Mouse (Mus musculus) hindbrain, postnatal 0 days (tissue): ENCODE results near the gene Gm45785. TPM values are rescaled to one million over a fixed set of nuclear protein-coding genes. Genes with fewer than 3 reads are reported as not detected.

Experiments
- ATAC-seq: fragments of 200-750 bp; cut with Nextera tagmentation; 2 replicates; pipeline ENCODE4 v1.8.0; 2017; ENCODE audit warnings: mild to moderate bottlenecking, moderate TSS enrichment, moderate library complexity
- DNase-seq: peaks from one replicate; pipeline ENCODE4 v3.0.0-alpha.2; 2015; ENCODE audit warnings: low spot score
- H3K27ac ChIP-seq: fragments of 300-500 bp; sonication (generic); 2 replicates; pipeline ENCODE4 v1.5.1; 2014; ENCODE audit warnings: mild to moderate bottlenecking
- H3K27me3 ChIP-seq: fragments of 300-500 bp; sonication (generic); 2 replicates; pipeline ENCODE4 v1.6.1; 2014; ENCODE audit warnings: low read length, mixed read lengths; ENCODE audit not compliant: insufficient read depth
- H3K36me3 ChIP-seq: fragments of 300-500 bp; sonication (generic); 2 replicates; pipeline ENCODE4 v1.6.1; 2014; ENCODE audit warnings: low read length, mixed read lengths; ENCODE audit not compliant: insufficient read depth
- H3K4me1 ChIP-seq: fragments of 300-500 bp; sonication (generic); 2 replicates; pipeline ENCODE4 v1.6.1; 2014; ENCODE audit warnings: antibody characterized with exemption, low read length, mixed read lengths; ENCODE audit not compliant: insufficient read depth
- H3K4me2 ChIP-seq: fragments of 300-500 bp; sonication (generic); 2 replicates; pipeline ENCODE4 v1.6.1; 2014; ENCODE audit warnings: low read depth, mild to moderate bottlenecking, low read length, moderate library complexity, mixed read lengths
- H3K4me3 ChIP-seq: fragments of 300-500 bp; sonication (generic); 2 replicates; pipeline ENCODE4 v1.5.1; 2014; ENCODE audit warnings: low read length
- H3K9ac ChIP-seq: fragments of 300-500 bp; sonication (generic); replicated peaks from 2 replicates; pipeline ENCODE4 v1.6.1; 2014; ENCODE audit warnings: mild to moderate bottlenecking, low read length, moderate library complexity, mixed read lengths
- H3K9me3 ChIP-seq: fragments of 300-500 bp; sonication (generic); 2 replicates; pipeline ENCODE4 v1.6.1; 2016; ENCODE audit warnings: low read length, mixed read lengths
- CTCF ChIP-seq: IDR thresholded peaks from 2 replicates; pipeline ENCODE4 v1.5.1; 2016; ENCODE audit warnings: antibody characterized with exemption, control low read depth, low read depth
- WGBS: fragments of 180-500 bp; shearing (Covaris S2); extraction: QIAGEN DNeasy Blood & Tissue Kit; methylation state at CpG from one replicate; pipeline ENCODE4 v1.1.7; 2014; 5-methylcytosine and 5-hydroxymethylcytosine counted together
- polyA plus RNA-seq: library from polyadenylated mRNA; unstranded; fragments of >200 nt; fragmentation: Nextera tagmentation; extraction: Ambion mirVana; gene quantifications from 2 replicates; pipeline ENCODE4 v1.2.1, GENCODE M21; 2015
- total RNA-seq: library from RNA; depleted of rRNA; stranded (reverse); fragments of >200 nt; gene quantifications from 2 replicates; pipeline ENCODE4 v1.2.3, GENCODE M21; 2014

Gm45785 gene
- total and polyA plus RNA-seq, 2 experiments from 2014 or later, result 1.9 TPM; not detected in 1

DNA sequence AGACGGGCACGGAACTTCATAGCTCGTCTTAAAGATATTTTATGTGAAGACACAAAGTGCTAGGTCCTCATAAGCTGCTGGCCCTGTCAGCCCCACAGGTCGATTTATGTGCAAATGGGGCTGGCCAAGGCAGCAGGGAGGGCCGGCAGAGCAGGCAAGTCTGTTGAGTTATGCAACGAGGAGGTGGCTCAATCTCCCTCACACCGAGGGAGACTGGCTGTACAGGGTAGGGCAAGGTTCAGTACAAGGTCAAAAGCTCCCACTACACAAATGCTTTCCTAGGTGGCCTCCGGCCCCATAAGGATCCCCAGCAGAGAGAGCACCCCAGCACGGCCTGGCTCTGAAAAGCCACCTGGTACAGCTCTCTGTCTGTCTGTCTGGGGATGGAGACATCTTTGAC lies 2.7 kb downstream of the Gm45785 start:
- H3K9me3 ChIP-seq, result no peaks in the 10 kb centered on the region
- H3K36me3 ChIP-seq, result peaks cover 30% of the 10 kb centered on the region; the same call in 1 of the 2 replicates
- no peak overlapping the region for H3K4me3 ChIP-seq
- 87% methylated on average over 9 of the region's 9 CpGs for WGBS
- peaks cover 14% of the 10 kb centered on the region for H3K4me1 ChIP-seq
- H3K27me3 ChIP-seq, result no peaks in the 10 kb centered on the region
- no peak for TF ChIP-seq CTCF
- no peak overlapping the region for H3K4me2 ChIP-seq
- ATAC-seq (no peak), DNase-seq (no peak)
- no peak overlapping the region for H3K9ac ChIP-seq
- no peak overlapping the region for H3K27ac ChIP-seq

DNA sequence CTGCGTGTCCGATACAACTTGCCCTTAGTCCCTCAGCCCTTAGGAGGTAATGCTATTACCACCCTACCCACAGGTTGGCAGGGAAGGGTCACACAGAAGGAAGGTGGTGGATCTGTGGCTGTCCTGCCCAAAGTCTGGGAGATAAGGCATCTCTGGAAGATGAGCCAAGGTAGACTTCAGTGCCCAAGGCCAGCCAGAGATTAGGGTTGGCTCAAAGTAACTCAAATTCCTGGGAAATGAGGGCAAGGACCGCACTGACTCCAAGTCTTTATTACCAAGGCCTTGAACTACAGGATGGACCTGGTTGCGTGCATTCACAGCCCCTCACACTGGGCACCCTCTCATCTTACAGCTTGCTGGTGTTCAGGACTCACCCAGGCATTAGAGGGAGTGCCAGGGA lies 4.2 kb downstream of the Gm45785 start:
- ATAC-seq (no peak), DNase-seq (no peak)
- no peak for TF ChIP-seq CTCF
- Histone ChIP-seq H3K36me3 (peaks cover 30% of the 10 kb centered on the region; the same call in 1 of the 2 replicates), H3K4me2 (no peak overlapping the region), H3K9ac (no peak overlapping the region), H3K4me3 (no peak overlapping the region), H3K27me3 (no peaks in the 10 kb centered on the region), H3K9me3 (no peaks in the 10 kb centered on the region), H3K4me1 (peaks cover 9% of the 10 kb centered on the region; the same call in 1 of the 2 replicates), H3K27ac (no peak overlapping the region)
- WGBS, result 95% methylated on average over 4 of the region's 4 CpGs

DNA sequence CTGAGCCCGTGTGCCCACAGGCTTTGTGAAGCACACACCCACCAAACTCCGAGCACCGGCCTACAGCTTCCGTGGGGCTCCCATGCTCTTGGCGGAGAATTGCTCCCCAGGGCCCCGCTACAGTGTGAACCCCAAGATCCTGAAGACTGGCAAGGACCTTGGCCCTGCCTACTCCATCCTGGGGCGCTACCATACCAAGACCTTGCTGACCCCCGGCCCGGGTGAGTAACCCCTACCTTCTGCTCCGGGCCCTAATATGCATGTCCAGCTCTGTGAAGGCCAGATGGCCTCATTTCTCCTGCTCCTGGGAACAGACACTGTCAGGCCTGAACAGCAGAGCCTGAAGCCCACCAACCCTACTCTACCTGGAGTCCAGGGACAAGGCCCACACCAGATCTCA lies 7.5 kb downstream of the Gm45785 start:
- Histone ChIP-seq H3K9ac (0 out of 2 replicates have a peak overlapping the region, but pooled peaks have one; percentile 13), H3K4me1 (no peaks in the 10 kb centered on the region), H3K4me2 (no peak overlapping the region), H3K36me3 (peaks cover 21% of the 10 kb centered on the region; the same call in 1 of the 2 replicates), H3K27me3 (no peaks in the 10 kb centered on the region), H3K9me3 (no peaks in the 10 kb centered on the region), H3K27ac (no peak overlapping the region), H3K4me3 (no peak overlapping the region)
- no peak for ATAC-seq
- DNase-seq, result no peak
- no peak for TF ChIP-seq CTCF
- 85% methylated on average over 10 of the region's 10 CpGs for WGBS

DNA sequence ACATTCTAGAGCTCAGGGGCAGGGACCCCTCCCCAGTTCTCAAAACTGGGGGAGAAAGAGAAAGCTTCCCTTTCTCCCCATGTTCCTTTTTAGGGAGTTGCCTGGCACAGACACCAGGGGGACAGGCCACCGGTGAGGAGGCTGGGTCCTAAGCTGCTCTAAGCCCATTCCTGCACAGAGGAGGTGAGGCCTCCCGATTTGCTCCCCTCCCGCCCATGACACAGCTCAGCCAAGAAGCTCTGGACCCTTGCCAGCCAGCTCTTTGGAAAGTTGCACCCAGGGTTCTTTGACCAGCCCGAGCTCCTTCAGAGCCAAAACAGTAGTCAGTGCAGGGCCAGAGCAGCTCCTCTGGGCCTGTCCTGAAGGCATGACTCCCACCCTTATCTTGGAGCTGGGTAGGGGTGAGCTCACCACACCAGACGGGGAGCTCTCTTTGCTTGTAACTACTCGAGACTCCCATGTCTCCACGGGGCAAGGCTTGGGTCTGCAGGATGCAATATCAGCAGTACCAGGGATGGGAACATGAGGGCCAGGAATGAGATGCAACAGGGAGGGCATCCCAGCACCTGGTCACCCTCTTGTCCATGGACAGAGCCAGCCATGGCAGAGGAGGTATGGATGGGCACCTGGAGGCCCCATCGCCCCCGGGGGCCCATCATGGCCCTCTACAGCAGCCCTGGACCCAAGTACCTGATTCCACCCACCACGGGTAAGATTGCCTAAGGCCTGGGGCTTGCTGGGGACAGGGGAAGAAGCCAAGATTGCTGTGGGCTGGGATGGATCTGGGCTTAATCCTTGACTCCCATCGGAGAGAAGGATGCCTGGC lies 8.2 kb downstream of the Gm45785 start, which contains the start of gene Odf3:
Gene Odf3, plus strand, starts transcription at position 51 of the 826 bp plus-strand sequence.
- DNase-seq (peak; percentile 55), ATAC-seq (no peak; the same call in 1 of the 2 replicates)
- Histone ChIP-seq H3K4me2 (no peak within 1 kb of the TSS), H3K4me3 (no peak within 1 kb of the TSS), H3K27me3 (no peaks in the 10 kb centered on the region), H3K36me3 (peaks cover 14% of the 10 kb centered on the region; the same call in 1 of the 2 replicates), H3K27ac (no peak within 1 kb of the TSS), H3K9ac (0 out of 2 replicates have a peak within 1 kb of the TSS, but pooled peaks have one; percentile 13), H3K9me3 (no peaks in the 10 kb centered on the region), H3K4me1 (no peaks in the 10 kb centered on the region)
- no peak for TF ChIP-seq CTCF
- whole genome bisulfite sequencing, result 59% methylated on average over 11 of the region's 11 CpGs

DNA sequence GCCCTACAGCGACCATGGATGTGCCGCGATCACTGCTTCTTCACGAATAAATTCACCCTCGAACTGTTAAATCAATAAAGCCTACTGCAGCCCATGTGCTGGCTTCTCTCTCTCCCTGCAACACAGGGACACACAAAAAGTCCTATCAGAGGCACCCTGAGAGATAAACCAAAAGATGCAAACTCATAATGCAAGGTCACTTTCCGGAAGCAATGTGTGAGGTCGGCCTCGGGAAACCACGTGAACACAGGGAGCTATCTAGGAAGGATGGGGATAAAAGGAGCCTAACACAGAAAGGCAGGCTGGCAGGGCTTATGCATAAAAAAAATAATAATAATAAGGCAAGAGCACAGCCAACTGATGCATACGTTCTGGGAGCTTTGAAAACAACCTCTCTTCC lies 9.5 kb downstream of the Gm45785 start:
- Histone ChIP-seq H3K9me3 (no peaks in the 10 kb centered on the region), H3K27me3 (peaks cover 1% of the 10 kb centered on the region; the same call in 1 of the 2 replicates), H3K4me2 (no peak overlapping the region), H3K36me3 (0 out of 2 replicates have a peak, but pooled peaks cover 3% of the 10 kb centered on the region), H3K27ac (no peak overlapping the region), H3K4me3 (no peak overlapping the region), H3K4me1 (no peaks in the 10 kb centered on the region), H3K9ac (no peak overlapping the region)
- 87% methylated on average over 10 of the region's 10 CpGs for WGBS
- ATAC-seq (no peak), DNase-seq (no peak)
- TF ChIP-seq CTCF, result no peak

DNA sequence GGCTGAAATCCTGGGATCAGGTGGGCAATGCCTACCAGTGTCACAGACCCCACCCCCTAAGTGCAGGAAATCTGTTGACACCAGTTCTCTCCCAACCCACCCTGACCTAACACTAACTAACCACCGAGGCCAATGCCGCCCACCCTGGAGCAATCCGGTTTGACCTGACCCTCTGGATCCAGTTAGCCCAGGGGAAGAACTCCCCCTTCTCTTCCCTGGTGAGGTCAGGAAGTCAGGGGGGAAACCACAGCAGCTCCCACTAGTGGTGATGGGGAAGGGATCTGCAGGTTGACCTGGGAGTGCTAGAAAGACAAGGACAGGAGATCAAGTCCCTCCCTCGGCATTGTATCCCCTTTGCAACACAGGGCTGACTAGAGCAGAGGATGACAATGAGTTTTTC lies 10.4 kb downstream of the Gm45785 start:
- DNase-seq (no peak), ATAC-seq (no peak)
- no peak overlapping the region for H3K27ac ChIP-seq
- 70% methylated on average over 4 of the region's 4 CpGs for WGBS
- H3K9ac ChIP-seq, result no peak overlapping the region
- H3K36me3 ChIP-seq, result no peaks in the 10 kb centered on the region
- no peaks in the 10 kb centered on the region for H3K4me1 ChIP-seq
- TF ChIP-seq CTCF, result peak; percentile 4; the same call in 1 of the 2 replicates
- no peak overlapping the region for H3K4me3 ChIP-seq
- no peaks in the 10 kb centered on the region for H3K9me3 ChIP-seq
- no peak overlapping the region for H3K4me2 ChIP-seq
- peaks cover 4% of the 10 kb centered on the region; the same call in 1 of the 2 replicates for H3K27me3 ChIP-seq
